In genomic region chr11:41202228-41202627, GRCm38 (mm10) we compare ENCODE assay signal across 9 mouse cellular contexts.
A peak's percentile ranks its signal among the peaks of the same experiment; 100 is the strongest.
DNase-seq lines count a peak whose midpoint lies in the region; ATAC-seq and TF ChIP-seq lines count a peak whose summit lies in the region.
"Had no signal": no experiment of that assay in that cellular context is flagged by ENCODE, and none has a peak within 500 bp of the region (broad histone marks: within the 10 kb centered on the region; RNA-seq: fewer than 3 reads in every experiment).

No protein-coding gene starts in this region.

- no peak overlapping the region for H3K9ac ChIP-seq in hindbrain, embryonic 14.5 days
- no peak overlapping the region for H3K9ac ChIP-seq in hindbrain, embryonic 13.5 days
- H3K9ac ChIP-seq in liver, postnatal 0 days (replicated peaks): no peak overlapping the region
- no peak overlapping the region for H3K9ac ChIP-seq in limb, embryonic 13.5 days
- H3K9ac ChIP-seq: liver, embryonic 14.5 days had no signal

- no peaks in the 10 kb centered on the region for H3K9me3 ChIP-seq in hindbrain, embryonic 14.5 days (ENCODE audit: control insufficient read depth, low read length)
- no peaks in the 10 kb centered on the region for H3K9me3 ChIP-seq in hindbrain, embryonic 13.5 days
- H3K9me3 ChIP-seq in liver, postnatal 0 days (ENCODE audit: low read length): no peaks in the 10 kb centered on the region
- H3K9me3 ChIP-seq in embryonic facial prominence, embryonic 10.5 days: no peaks in the 10 kb centered on the region
- no peaks in the 10 kb centered on the region for H3K9me3 ChIP-seq in limb, embryonic 13.5 days

- TF ChIP-seq EP300 in liver, postnatal 0 days (IDR thresholded peaks at IDR 0.05; ENCODE audit: low read depth): no peak

- H3K27ac ChIP-seq in hindbrain, embryonic 14.5 days: no peak overlapping the region
- H3K27ac ChIP-seq in hindbrain, embryonic 13.5 days: no peak overlapping the region
- H3K27ac ChIP-seq in liver, postnatal 0 days (ENCODE audit: low read depth): no peak overlapping the region
- H3K27ac ChIP-seq in embryonic facial prominence, embryonic 10.5 days (replicated peaks): no peak overlapping the region
- no peak overlapping the region for H3K27ac ChIP-seq in limb, embryonic 13.5 days
- H3K27ac ChIP-seq: liver, embryonic 14.5 days had no signal

- no peaks in the 10 kb centered on the region for H3K4me1 ChIP-seq in hindbrain, embryonic 14.5 days (replicated peaks; ENCODE audit: control insufficient read depth, insufficient read depth, low read length)
- no peaks in the 10 kb centered on the region for H3K4me1 ChIP-seq in hindbrain, embryonic 13.5 days (replicated peaks)
- no peaks in the 10 kb centered on the region for H3K4me1 ChIP-seq in liver, postnatal 0 days (ENCODE audit: insufficient read depth)
- no peaks in the 10 kb centered on the region for H3K4me1 ChIP-seq in embryonic facial prominence, embryonic 10.5 days
- H3K4me1 ChIP-seq in limb, embryonic 13.5 days: no peaks in the 10 kb centered on the region

- 97% methylated on average over 1 of the region's 1 CpGs for WGBS in hindbrain, embryonic 14.5 days
- 98% methylated on average over 1 of the region's 1 CpGs for WGBS in hindbrain, embryonic 13.5 days
- WGBS in liver, postnatal 0 days (ENCODE audit: insufficient replicate concordance): 73% methylated on average over 1 of the region's 1 CpGs
- 95% methylated on average over 1 of the region's 1 CpGs for WGBS in embryonic facial prominence, embryonic 10.5 days
- WGBS in limb, embryonic 13.5 days: 78% methylated on average over 1 of the region's 1 CpGs

- no peak overlapping the region for H3K4me2 ChIP-seq in hindbrain, embryonic 14.5 days (replicated peaks)
- H3K4me2 ChIP-seq in hindbrain, embryonic 13.5 days: no peak overlapping the region
- H3K4me2 ChIP-seq in liver, postnatal 0 days (ENCODE audit: low read depth, low read length): no peak overlapping the region
- no peak overlapping the region for H3K4me2 ChIP-seq in limb, embryonic 13.5 days (replicated peaks)

- H3K27me3 ChIP-seq in hindbrain, embryonic 14.5 days (ENCODE audit: control insufficient read depth, insufficient read depth, low read length): no peaks in the 10 kb centered on the region
- no peaks in the 10 kb centered on the region for H3K27me3 ChIP-seq in hindbrain, embryonic 13.5 days
- H3K27me3 ChIP-seq in liver, postnatal 0 days (ENCODE audit: insufficient read depth, low read length): no peaks in the 10 kb centered on the region
- no peaks in the 10 kb centered on the region for H3K27me3 ChIP-seq in embryonic facial prominence, embryonic 10.5 days (replicated peaks; ENCODE audit: low read depth, poor library complexity, severe bottlenecking)
- H3K27me3 ChIP-seq in limb, embryonic 13.5 days: no peaks in the 10 kb centered on the region

- peak; percentile 46 for DNase-seq in hindbrain, embryonic 14.5 days (ENCODE audit: low spot score)
- no peak for DNase-seq in liver, postnatal 0 days
- DNase-seq in liver: no peak
- peak; percentile 13 for DNase-seq in embryonic facial prominence, embryonic 10.5 days (ENCODE audit: low spot score)
- DNase-seq in heart, adult 9 months (ENCODE audit: low spot score in 2 of 2): no peak
- no peak for DNase-seq in adrenal gland, postnatal 25 days

- ATAC-seq in hindbrain, embryonic 14.5 days (ENCODE audit: low FRiP score): no peak
- no peak for ATAC-seq in hindbrain, embryonic 13.5 days (ENCODE audit: low FRiP score)
- ATAC-seq in liver, postnatal 0 days: no peak
- peak; percentile 90 for ATAC-seq in limb, embryonic 13.5 days (ENCODE audit: low FRiP score, low read depth)

- TF ChIP-seq CTCF in liver, postnatal 0 days (IDR thresholded peaks at IDR 0.05; ENCODE audit: low read depth): 0 out of 2 replicates have a peak, but pooled peaks have one; percentile 4

- H3K36me3 ChIP-seq in hindbrain, embryonic 14.5 days (replicated peaks; ENCODE audit: control insufficient read depth, insufficient read depth): no peaks in the 10 kb centered on the region
- no peaks in the 10 kb centered on the region for H3K36me3 ChIP-seq in hindbrain, embryonic 13.5 days
- H3K36me3 ChIP-seq in liver, postnatal 0 days (replicated peaks; ENCODE audit: insufficient read depth, low read length): no peaks in the 10 kb centered on the region
- H3K36me3 ChIP-seq in embryonic facial prominence, embryonic 10.5 days (replicated peaks): no peaks in the 10 kb centered on the region
- no peaks in the 10 kb centered on the region for H3K36me3 ChIP-seq in limb, embryonic 13.5 days

- no peak overlapping the region for H3K4me3 ChIP-seq in hindbrain, embryonic 14.5 days (replicated peaks; ENCODE audit: low read length)
- no peak overlapping the region for H3K4me3 ChIP-seq in hindbrain, embryonic 13.5 days
- no peak overlapping the region for H3K4me3 ChIP-seq in liver, postnatal 0 days (ENCODE audit: low read depth, low read length)
- H3K4me3 ChIP-seq in embryonic facial prominence, embryonic 10.5 days: no peak overlapping the region
- no peak overlapping the region for H3K4me3 ChIP-seq in limb, embryonic 13.5 days

Comparison
In these comparisons a context has a peak if more than half of its experiments do, and no peak if none do; other contexts are left out.
1. DNase-seq: peak in hindbrain, embryonic 14.5 days (single experiment) and embryonic facial prominence, embryonic 10.5 days (single experiment); none in liver, postnatal 0 days (single experiment), liver (single experiment), heart, adult 9 months (0 of 2) and adrenal gland, postnatal 25 days (single experiment).